Mouse (Mus musculus): ENCODE data around the gene Sh2d7.
A peak's percentile ranks its signal among the peaks of the same experiment; 100 is the strongest.

DNA sequence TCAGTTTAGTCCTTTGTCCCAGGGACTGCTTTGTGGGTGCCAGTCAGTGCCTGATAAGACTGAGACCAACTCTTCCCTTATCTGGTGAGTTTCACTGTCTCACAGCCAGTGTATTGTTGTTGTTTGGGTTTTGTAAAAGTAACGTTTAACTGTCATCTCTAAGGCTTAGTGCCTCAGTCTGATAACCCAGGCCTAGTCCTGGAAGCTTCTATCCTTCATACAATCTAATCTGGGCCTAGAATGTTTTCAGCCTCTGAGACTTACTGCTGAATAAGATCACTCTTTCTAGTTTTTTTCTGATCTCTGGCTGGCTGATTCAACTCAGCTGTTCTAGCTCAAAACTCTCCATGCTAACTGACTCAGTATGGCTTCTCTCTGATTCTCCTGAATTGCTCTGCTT lies 44.9 kb downstream of the Sh2d7 start:
- TF ChIP-seq SIN3A (IDR thresholded peaks at IDR 0.05; ENCODE audit: low read length) (peak; percentile 89), POLR2A (IDR thresholded peaks at IDR 0.05; ENCODE audit: control insufficient read depth in 1 of 2, insufficient read depth in 1 of 2, low read depth in 1 of 2, low read length in 2 of 2, poor library complexity in 1 of 2) (no peak), TBP (IDR thresholded peaks at IDR 0.05; ENCODE audit: low read depth, low read length) (no peak), GABPA (IDR thresholded peaks at IDR 0.05; ENCODE audit: low read depth, low read length) (no peak), MAX (IDR thresholded peaks at IDR 0.05; ENCODE audit: low read length) (no peak), ZNF384 (IDR thresholded peaks at IDR 0.05; ENCODE audit: low read depth, low read length) (peak; percentile 85)

Data from MEL (cell line).